Mouse (Mus musculus): ENCODE results near the gene Arl4c. TPM values are rescaled to one million over a fixed set of nuclear protein-coding genes. Genes with fewer than 3 reads are reported as not detected.

Arl4c gene
- polyA plus RNA-seq, 1 experiment from 2014 or later, result 42.8 TPM

- peaks cover 10% of the 10 kb centered on the region for H3K4me1 ChIP-seq (replicated peaks)
- H3K4me2 ChIP-seq, result no peak overlapping the region
- H3K9ac ChIP-seq, result no peak overlapping the region
- 89% methylated on average over 12 of the region's 12 CpGs for WGBS
- H3K27ac ChIP-seq, result no peak overlapping the region
- H3K4me3 ChIP-seq, result no peak overlapping the region
- H3K36me3 ChIP-seq, result no peaks in the 10 kb centered on the region
- H3K27me3 ChIP-seq, result 0 out of 2 replicates have a peak, but pooled peaks cover 4% of the 10 kb centered on the region
- H3K9me3 ChIP-seq, result no peaks in the 10 kb centered on the region
- no peak for ATAC-seq (ENCODE audit: low FRiP score)
These were observed 66.4 kb downstream of the Arl4c start for GRCm38 (mm10) chr1:88635659-88636058.

GRCm38 (mm10) chr1:88632851-88633250 is 69.2 kb downstream of the Arl4c start:
- Histone ChIP-seq H3K4me2 (no peak overlapping the region), H3K27me3 (no peaks in the 10 kb centered on the region), H3K36me3 (no peaks in the 10 kb centered on the region), H3K9me3 (no peaks in the 10 kb centered on the region), H3K9ac (no peak overlapping the region), H3K4me3 (no peak overlapping the region), H3K27ac (no peak overlapping the region), H3K4me1 (replicated peaks) (no peaks in the 10 kb centered on the region)
- ATAC-seq (ENCODE audit: low FRiP score), result no peak
- 63% methylated on average over 6 of the region's 6 CpGs for WGBS

- no peak overlapping the region for H3K27ac ChIP-seq
- no peak overlapping the region for H3K4me2 ChIP-seq
- no peaks in the 10 kb centered on the region for H3K4me1 ChIP-seq (replicated peaks)
- ATAC-seq (ENCODE audit: low FRiP score), result no peak
- H3K36me3 ChIP-seq, result no peaks in the 10 kb centered on the region
- H3K9me3 ChIP-seq, result no peaks in the 10 kb centered on the region
- 5% methylated on average over 2 of the region's 2 CpGs for WGBS
- no peak overlapping the region for H3K4me3 ChIP-seq
- no peaks in the 10 kb centered on the region for H3K27me3 ChIP-seq
- H3K9ac ChIP-seq, result no peak overlapping the region
These were observed 72.0 kb downstream of the Arl4c start for GRCm38 (mm10) chr1:88629966-88630488.

- WGBS, result 93% methylated on average over 1 of the region's 1 CpGs
- H3K9ac ChIP-seq, result no peak overlapping the region
- no peaks in the 10 kb centered on the region for H3K9me3 ChIP-seq
- H3K27me3 ChIP-seq, result no peaks in the 10 kb centered on the region
- no peak overlapping the region for H3K27ac ChIP-seq
- H3K36me3 ChIP-seq, result no peaks in the 10 kb centered on the region
- no peak overlapping the region for H3K4me3 ChIP-seq
- no peak overlapping the region for H3K4me2 ChIP-seq
- peaks cover 15% of the 10 kb centered on the region for H3K4me1 ChIP-seq (replicated peaks)
- ATAC-seq (ENCODE audit: low FRiP score), result no peak
These were observed 76.8 kb downstream of the Arl4c start for GRCm38 (mm10) chr1:88625190-88625589.

- Histone ChIP-seq H3K4me3 (no peak overlapping the region), H3K36me3 (no peaks in the 10 kb centered on the region), H3K27me3 (no peaks in the 10 kb centered on the region), H3K4me1 (replicated peaks) (peaks cover 15% of the 10 kb centered on the region), H3K27ac (no peak overlapping the region), H3K4me2 (no peak overlapping the region), H3K9me3 (no peaks in the 10 kb centered on the region), H3K9ac (no peak overlapping the region)
- ATAC-seq (ENCODE audit: low FRiP score), result no peak
- WGBS, result 92% methylated on average over 4 of the region's 4 CpGs
These were observed 77.6 kb downstream of the Arl4c start for GRCm38 (mm10) chr1:88624376-88624775.

GRCm38 (mm10) chr1:88623541-88624115 is 78.4 kb downstream of the Arl4c start:
- Histone ChIP-seq H3K4me3 (no peak overlapping the region), H3K4me2 (no peak overlapping the region), H3K27ac (peak overlapping the region; percentile 60), H3K9me3 (no peaks in the 10 kb centered on the region), H3K9ac (no peak overlapping the region), H3K4me1 (replicated peaks) (peaks cover 15% of the 10 kb centered on the region), H3K36me3 (no peaks in the 10 kb centered on the region), H3K27me3 (no peaks in the 10 kb centered on the region)
- ATAC-seq (ENCODE audit: low FRiP score), result no peak
- WGBS, result 50% methylated on average over 8 of the region's 8 CpGs

Other genes starting within 250 kb of the Arl4c start
- gene Glrp1, start 192.2 kb downstream of the Arl4c start, polyA plus RNA-seq (2015; fragmentation: Nextera tagmentation; extraction: Ambion mirVana), result not detected in 2 replicates